Mouse (Mus musculus) midbrain, embryonic 15.5 days (tissue): ENCODE data around the gene Olfr201. TPM values are rescaled to one million over a fixed set of nuclear protein-coding genes. Genes with fewer than 3 reads are reported as not detected.
"Not testable (repeated sequence)": the region's sequence is repeated elsewhere in the genome, so short reads cannot be mapped to it uniquely, and the experiment has no call there.

Experiments
- ATAC-seq: fragments of 200-750 bp; cut with Nextera tagmentation; replicated peaks from 2 replicates; pipeline ENCODE4 v1.8.0; 2017; ENCODE audit warnings: moderate TSS enrichment
- H3K27ac ChIP-seq: fragments of 300-500 bp; sonication (generic); 2 replicates; pipeline ENCODE4 v1.5.1; 2015; ENCODE audit warnings: mild to moderate bottlenecking, inconsistent platforms
- H3K27me3 ChIP-seq: fragments of 300-500 bp; sonication (generic); replicated peaks from 2 replicates; pipeline ENCODE4 v1.6.1; 2015; ENCODE audit warnings: inconsistent platforms
- H3K36me3 ChIP-seq: fragments of 300-500 bp; sonication (generic); replicated peaks from 2 replicates; pipeline ENCODE4 v1.6.1; 2015; ENCODE audit warnings: inconsistent platforms
- H3K4me1 ChIP-seq: fragments of 300-500 bp; sonication (generic); 2 replicates; pipeline ENCODE4 v1.6.1; 2015; ENCODE audit warnings: inconsistent platforms
- H3K4me2 ChIP-seq: fragments of 300-500 bp; sonication (generic); 2 replicates; pipeline ENCODE4 v1.6.1; 2015; ENCODE audit warnings: inconsistent platforms, mild to moderate bottlenecking, moderate library complexity
- H3K4me3 ChIP-seq: fragments of 300-500 bp; sonication (generic); 2 replicates; pipeline ENCODE4 v1.5.1; 2015; ENCODE audit warnings: mild to moderate bottlenecking, inconsistent platforms
- H3K9ac ChIP-seq: fragments of 300-500 bp; sonication (generic); 2 replicates; pipeline ENCODE4 v1.6.1; 2015; ENCODE audit warnings: mild to moderate bottlenecking, inconsistent platforms
- H3K9me3 ChIP-seq: fragments of 300-500 bp; sonication (generic); 2 replicates; pipeline ENCODE4 v1.6.1; 2016; ENCODE audit warnings: inconsistent platforms
- WGBS: fragments of 180-500 bp; shearing (Covaris S2); methylation state at CpG from one replicate; pipeline ENCODE4 v1.1.7; 2015; ENCODE audit warnings: mixed read lengths; 5-methylcytosine and 5-hydroxymethylcytosine counted together
- polyA plus RNA-seq: library from polyadenylated mRNA; unstranded; fragments of >200 nt; fragmentation: Nextera tagmentation; extraction: Ambion mirVana; gene quantifications from 2 replicates; pipeline ENCODE4 v1.2.1, GENCODE M21; 2015

Gene Olfr201
- not detected in 2 replicates for polyA plus RNA-seq

- H3K4me2 ChIP-seq, ATAC-seq, H3K36me3 ChIP-seq, H3K9me3 ChIP-seq, H3K4me3 ChIP-seq, H3K27me3 ChIP-seq, H3K4me1 ChIP-seq, H3K27ac ChIP-seq, H3K9ac ChIP-seq: not testable (repeated sequence)
- WGBS = 87% methylated on average over 4 of the region's 4 CpGs
Observed at GRCm38 (mm10) chr16:59272532-59272931, at the start of gene Olfr201. TSS of gene Olfr201 (minus strand) at chr16:59272632.

GRCm38 (mm10) chr16:59318148-59318547 is 45.7 kb upstream of the Olfr201 start, which contains the start of gene Olfr204:
TSS of gene Olfr204 (minus strand) at chr16:59318248.
- Histone ChIP-seq H3K9me3 (no peaks in the 10 kb centered on the region), H3K27me3 (no peaks in the 10 kb centered on the region), H3K36me3 (no peaks in the 10 kb centered on the region), H3K27ac (no peak within 1 kb of the TSS), H3K4me3 (no peak within 1 kb of the TSS), H3K4me1 (no peaks in the 10 kb centered on the region), H3K4me2 (no peak within 1 kb of the TSS), H3K9ac (no peak within 1 kb of the TSS)
- ATAC-seq = no peak

GRCm38 (mm10) chr16:59298581-59298980 is 26.1 kb upstream of the Olfr201 start, which contains the start of gene Olfr203:
TSS of gene Olfr203 (plus strand) at chr16:59298881.
- no peak within 1 kb of the TSS for H3K4me3 ChIP-seq
- no peak within 1 kb of the TSS for H3K9ac ChIP-seq
- H3K27me3 ChIP-seq = no peaks in the 10 kb centered on the region
- no peak for ATAC-seq
- H3K36me3 ChIP-seq = no peaks in the 10 kb centered on the region
- no peaks in the 10 kb centered on the region for H3K4me1 ChIP-seq
- no peak within 1 kb of the TSS for H3K27ac ChIP-seq
- H3K9me3 ChIP-seq = no peaks in the 10 kb centered on the region
- H3K4me2 ChIP-seq = no peak within 1 kb of the TSS
- WGBS = 90% methylated on average over 2 of the region's 2 CpGs

- not testable (repeated sequence) for H3K9me3 ChIP-seq, H3K4me1 ChIP-seq, H3K4me3 ChIP-seq, H3K4me2 ChIP-seq, H3K36me3 ChIP-seq, ATAC-seq, H3K27ac ChIP-seq, H3K27me3 ChIP-seq, H3K9ac ChIP-seq
- WGBS = 86% methylated on average over 9 of the region's 9 CpGs
Observed at GRCm38 (mm10) chr16:59287576-59287975, 15.1 kb upstream of the Olfr201 start.

GRCm38 (mm10) chr16:59286693-59287092 is 14.3 kb upstream of the Olfr201 start, which contains the start of gene Olfr202:
TSS of gene Olfr202 (minus strand) at chr16:59286793.
- no peaks in the 10 kb centered on the region for H3K36me3 ChIP-seq
- H3K27ac ChIP-seq = no peak within 1 kb of the TSS
- no peaks in the 10 kb centered on the region for H3K27me3 ChIP-seq
- H3K4me3 ChIP-seq = no peak within 1 kb of the TSS
- no peak for ATAC-seq
- H3K4me1 ChIP-seq = no peaks in the 10 kb centered on the region
- H3K4me2 ChIP-seq = no peak within 1 kb of the TSS
- no peaks in the 10 kb centered on the region for H3K9me3 ChIP-seq
- WGBS = 79% methylated on average over 1 of the region's 1 CpGs
- no peak within 1 kb of the TSS for H3K9ac ChIP-seq

GRCm38 (mm10) chr16:59283476-59283875 is 11.0 kb upstream of the Olfr201 start:
- no peak for ATAC-seq
- H3K4me2 ChIP-seq = no peak overlapping the region

GRCm38 (mm10) chr16:59280542-59280941 is 8.1 kb upstream of the Olfr201 start:
- no peaks in the 10 kb centered on the region for H3K4me1 ChIP-seq
- ATAC-seq = no peak
- 84% methylated on average over 3 of the region's 3 CpGs for WGBS

More at GRCm38 (mm10) chr16:59283476-59283875, 11.0 kb upstream of the Olfr201 start:
- Histone ChIP-seq H3K9me3 (no peaks in the 10 kb centered on the region), H3K4me3 (no peak overlapping the region), H3K9ac (no peak overlapping the region), H3K27ac (no peak overlapping the region), H3K27me3 (no peaks in the 10 kb centered on the region), H3K4me1 (no peaks in the 10 kb centered on the region), H3K36me3 (no peaks in the 10 kb centered on the region)
- WGBS = 81% methylated on average over 1 of the region's 1 CpGs

GRCm38 (mm10) chr16:59269097-59269496 is 3.3 kb downstream of the Olfr201 start:
- not testable (repeated sequence) for ATAC-seq, H3K4me3 ChIP-seq, H3K9me3 ChIP-seq, H3K27ac ChIP-seq, H3K9ac ChIP-seq, H3K36me3 ChIP-seq, H3K4me2 ChIP-seq, H3K27me3 ChIP-seq, H3K4me1 ChIP-seq
- WGBS = 81% methylated on average over 4 of the region's 4 CpGs

More at GRCm38 (mm10) chr16:59280542-59280941, 8.1 kb upstream of the Olfr201 start:
- H3K36me3 ChIP-seq = no peaks in the 10 kb centered on the region
- no peak overlapping the region for H3K9ac ChIP-seq
- H3K9me3 ChIP-seq = no peaks in the 10 kb centered on the region
- no peaks in the 10 kb centered on the region for H3K27me3 ChIP-seq
- no peak overlapping the region for H3K4me3 ChIP-seq
- no peak overlapping the region for H3K4me2 ChIP-seq
- H3K27ac ChIP-seq = no peak overlapping the region

- H3K9me3 ChIP-seq = no peaks in the 10 kb centered on the region
- no peaks in the 10 kb centered on the region for H3K27me3 ChIP-seq
- no peak overlapping the region for H3K27ac ChIP-seq
- H3K9ac ChIP-seq = no peak overlapping the region
- H3K4me3 ChIP-seq = no peak overlapping the region
- H3K4me1 ChIP-seq = no peaks in the 10 kb centered on the region
- 85% methylated on average over 17 of the region's 17 CpGs for whole genome bisulfite sequencing
- ATAC-seq = no peak
- no peak overlapping the region for H3K4me2 ChIP-seq
- no peaks in the 10 kb centered on the region for H3K36me3 ChIP-seq
Observed at GRCm38 (mm10) chr16:59249684-59250083, 22.7 kb downstream of the Olfr201 start.

GRCm38 (mm10) chr16:59219667-59220066 is 52.8 kb downstream of the Olfr201 start, which contains the start of gene Olfr199:
TSS of gene Olfr199 (minus strand) at chr16:59219767.
- H3K27me3 ChIP-seq, H3K4me3 ChIP-seq, H3K27ac ChIP-seq, H3K4me1 ChIP-seq, ATAC-seq, H3K4me2 ChIP-seq, H3K9me3 ChIP-seq, H3K9ac ChIP-seq, H3K36me3 ChIP-seq: not testable (repeated sequence)
- 77% methylated on average over 1 of the region's 1 CpGs for WGBS

- H3K9ac ChIP-seq, H3K9me3 ChIP-seq, H3K4me1 ChIP-seq, H3K4me2 ChIP-seq, H3K36me3 ChIP-seq, H3K27ac ChIP-seq, H3K4me3 ChIP-seq, ATAC-seq, H3K27me3 ChIP-seq: not testable (repeated sequence)
- 71% methylated on average over 3 of the region's 3 CpGs for WGBS
Observed at GRCm38 (mm10) chr16:59217861-59218260, 54.6 kb downstream of the Olfr201 start.
